Mouse (Mus musculus) neural tube, embryonic 13.5 days (tissue): ENCODE data around the gene Slc52a3. TPM values are rescaled to one million over a fixed set of nuclear protein-coding genes. Genes with fewer than 3 reads are reported as not detected.

Experiments
- ATAC-seq: fragments of 200-750 bp; cut with Nextera tagmentation; 2 replicates; pipeline ENCODE4 v1.8.0; 2017; ENCODE audit warnings: low read depth, mild to moderate bottlenecking, moderate TSS enrichment, moderate library complexity
- H3K27ac ChIP-seq: fragments of 300-500 bp; sonication (generic); replicated peaks from 2 replicates; pipeline ENCODE4 v1.5.1; 2015; ENCODE audit warnings: moderate library complexity, mild to moderate bottlenecking, inconsistent platforms
- H3K27me3 ChIP-seq: fragments of 300-500 bp; sonication (generic); 2 replicates; pipeline ENCODE4 v1.6.1; 2015; ENCODE audit warnings: mild to moderate bottlenecking, inconsistent platforms
- H3K36me3 ChIP-seq: fragments of 300-500 bp; sonication (generic); 2 replicates; pipeline ENCODE4 v1.6.1; 2015; ENCODE audit warnings: mild to moderate bottlenecking, inconsistent platforms
- H3K4me1 ChIP-seq: fragments of 300-500 bp; sonication (generic); replicated peaks from 2 replicates; pipeline ENCODE4 v1.6.1; 2015; ENCODE audit warnings: inconsistent platforms
- H3K4me2 ChIP-seq: fragments of 300-500 bp; sonication (generic); 2 replicates; pipeline ENCODE4 v1.6.1; 2015; ENCODE audit warnings: inconsistent platforms, mild to moderate bottlenecking, moderate library complexity
- H3K4me3 ChIP-seq: fragments of 300-500 bp; sonication (generic); 2 replicates; pipeline ENCODE4 v1.5.1; 2015; ENCODE audit warnings: mild to moderate bottlenecking, inconsistent platforms
- H3K9ac ChIP-seq: fragments of 300-500 bp; sonication (generic); 2 replicates; pipeline ENCODE4 v1.6.1; 2015; ENCODE audit warnings: moderate library complexity, mild to moderate bottlenecking, inconsistent platforms
- H3K9me3 ChIP-seq: fragments of 300-500 bp; sonication (generic); 2 replicates; pipeline ENCODE4 v1.6.1; 2016; ENCODE audit warnings: inconsistent platforms
- WGBS: fragments of 180-500 bp; shearing (Covaris S2); methylation state at CpG from one replicate; pipeline ENCODE4 v1.1.7; 2015; 5-methylcytosine and 5-hydroxymethylcytosine counted together
- polyA plus RNA-seq: library from polyadenylated mRNA; unstranded; fragments of >200 nt; fragmentation: Nextera tagmentation; extraction: Ambion mirVana; gene quantifications from 2 replicates; pipeline ENCODE4 v1.2.1, GENCODE M21; 2015

The Slc52a3 gene
- polyA plus RNA-seq, 1 experiment from 2014 or later = 0.99 TPM

GRCm38 (mm10) chr2:151967176-151967750 lies 29.0 kb upstream of the Slc52a3 start:
- peak overlapping the region; percentile 77 for H3K4me2 ChIP-seq
- peak overlapping the region; percentile 18 for H3K4me3 ChIP-seq
- 0 out of 2 replicates have a peak, but pooled peaks cover 11% of the 10 kb centered on the region for H3K36me3 ChIP-seq
- H3K27ac ChIP-seq = peak overlapping the region; percentile 91
- H3K4me1 ChIP-seq = peaks cover 87% of the 10 kb centered on the region
- H3K9ac ChIP-seq = peak overlapping the region; percentile 61
- no peaks in the 10 kb centered on the region for H3K9me3 ChIP-seq
- H3K27me3 ChIP-seq = no peaks in the 10 kb centered on the region
- no peak for ATAC-seq
- 10% methylated on average over 9 of the region's 9 CpGs for WGBS

DNA sequence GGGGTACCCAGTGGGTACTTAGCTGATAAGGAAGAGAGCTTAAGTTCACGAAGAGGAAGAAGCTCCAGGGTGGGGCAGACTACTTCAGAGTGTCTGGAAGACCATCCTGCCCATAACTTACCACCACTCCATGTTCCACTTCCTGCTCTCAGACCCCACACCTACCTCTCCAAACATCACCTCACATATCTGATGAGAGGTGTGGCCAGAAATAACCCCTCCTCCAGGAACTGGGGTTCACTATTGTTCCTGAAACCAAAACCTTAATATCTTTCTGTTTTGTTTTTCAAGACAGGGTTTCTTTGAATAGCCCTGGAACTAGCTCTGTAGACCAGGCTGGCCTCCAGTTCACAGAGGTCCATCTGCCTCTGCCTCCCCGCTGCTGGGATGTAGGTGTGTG lies 28.5 kb upstream of the Slc52a3 start:
- Histone ChIP-seq H3K4me3 (peak overlapping the region; percentile 18), H3K4me2 (peak overlapping the region; percentile 77), H3K9ac (peak overlapping the region; percentile 61), H3K4me1 (peaks cover 88% of the 10 kb centered on the region), H3K27ac (peak overlapping the region; percentile 91), H3K27me3 (no peaks in the 10 kb centered on the region), H3K36me3 (0 out of 2 replicates have a peak, but pooled peaks cover 11% of the 10 kb centered on the region), H3K9me3 (no peaks in the 10 kb centered on the region)
- WGBS = 73% methylated on average over 2 of the region's 2 CpGs
- no peak for ATAC-seq

GRCm38 (mm10) chr2:151968451-151968850 lies 27.9 kb upstream of the Slc52a3 start:
- Histone ChIP-seq H3K4me2 (peak overlapping the region; percentile 77), H3K9me3 (no peaks in the 10 kb centered on the region), H3K27ac (peak overlapping the region; percentile 91), H3K9ac (no peak overlapping the region), H3K4me1 (peaks cover 88% of the 10 kb centered on the region), H3K36me3 (0 out of 2 replicates have a peak, but pooled peaks cover 11% of the 10 kb centered on the region), H3K27me3 (no peaks in the 10 kb centered on the region), H3K4me3 (peak overlapping the region; percentile 48)
- WGBS = 58% methylated on average over 8 of the region's 8 CpGs
- no peak for ATAC-seq

DNA sequence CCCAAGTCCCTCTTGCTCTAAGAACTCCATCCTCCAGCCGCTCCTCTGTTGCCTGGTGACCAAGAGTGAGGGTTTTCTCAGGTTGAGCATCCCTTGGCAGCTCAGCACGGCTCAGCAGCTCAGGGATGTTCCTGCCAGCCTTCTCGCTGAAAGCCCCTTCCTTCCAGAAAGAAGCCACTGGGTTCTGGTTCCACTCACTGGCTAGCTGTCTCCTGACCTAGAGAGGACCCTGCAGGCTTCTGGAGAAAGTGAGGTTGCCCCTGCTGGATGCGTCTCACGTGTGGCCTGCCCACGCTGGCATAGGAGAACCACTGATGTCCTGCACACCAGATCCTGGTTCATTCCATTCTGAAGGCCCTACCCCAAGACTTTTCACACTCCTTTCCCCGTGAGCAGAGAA lies 27.3 kb upstream of the Slc52a3 start:
- peak overlapping the region; percentile 48 for H3K4me3 ChIP-seq
- H3K27ac ChIP-seq = peak overlapping the region; percentile 91; the same call in 1 of the 2 replicates
- 86% methylated on average over 7 of the region's 7 CpGs for WGBS

DNA sequence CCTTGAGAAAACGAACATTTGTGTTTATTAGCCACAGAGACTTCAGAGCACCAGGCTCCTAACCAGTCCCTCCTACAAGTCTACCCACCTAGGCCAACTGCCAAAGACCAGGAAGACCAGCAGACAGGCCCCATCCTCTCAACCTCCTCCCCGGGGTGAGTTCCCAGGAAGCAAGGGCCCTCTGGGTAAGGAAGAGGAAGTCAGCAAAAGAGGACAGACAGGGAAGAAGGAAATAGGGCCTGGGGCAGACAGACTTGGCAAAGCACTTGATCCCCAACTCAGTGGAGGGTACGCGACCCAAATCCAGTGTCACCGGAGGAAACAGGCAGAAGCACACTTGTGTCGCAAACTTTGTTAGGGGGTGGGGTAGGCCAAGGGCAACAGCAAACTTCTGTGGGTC lies 26.9 kb upstream of the Slc52a3 start:
- WGBS = 88% methylated on average over 6 of the region's 6 CpGs
- Histone ChIP-seq H3K9me3 (no peaks in the 10 kb centered on the region), H3K4me1 (peaks cover 88% of the 10 kb centered on the region), H3K4me2 (peak overlapping the region; percentile 77), H3K27ac (no peak overlapping the region), H3K27me3 (0 out of 2 replicates have a peak, but pooled peaks cover 3% of the 10 kb centered on the region), H3K9ac (peak overlapping the region; percentile 86), H3K36me3 (0 out of 2 replicates have a peak, but pooled peaks cover 11% of the 10 kb centered on the region), H3K4me3 (peak overlapping the region; percentile 48)
- no peak for ATAC-seq

More for the DNA sequence above, 27.3 kb upstream of the Slc52a3 start:
- Histone ChIP-seq H3K27me3 (no peaks in the 10 kb centered on the region), H3K4me1 (peaks cover 88% of the 10 kb centered on the region), H3K9me3 (no peaks in the 10 kb centered on the region), H3K36me3 (0 out of 2 replicates have a peak, but pooled peaks cover 11% of the 10 kb centered on the region), H3K4me2 (peak overlapping the region; percentile 77), H3K9ac (peak overlapping the region; percentile 41; the same call in 1 of the 2 replicates)
- no peak for ATAC-seq

- Histone ChIP-seq H3K4me3 (peak overlapping the region; percentile 48), H3K9ac (peak overlapping the region; percentile 86), H3K27ac (peak overlapping the region; percentile 93), H3K36me3 (0 out of 2 replicates have a peak, but pooled peaks cover 11% of the 10 kb centered on the region), H3K9me3 (no peaks in the 10 kb centered on the region), H3K4me1 (peaks cover 85% of the 10 kb centered on the region), H3K27me3 (0 out of 2 replicates have a peak, but pooled peaks cover 3% of the 10 kb centered on the region), H3K4me2 (peak overlapping the region; percentile 77)
- whole genome bisulfite sequencing = 45% methylated on average over 53 of the region's 53 CpGs
- ATAC-seq = peak; percentile 85
Observed at GRCm38 (mm10) chr2:151970191-151971172, 25.8 kb upstream of the Slc52a3 start.

DNA sequence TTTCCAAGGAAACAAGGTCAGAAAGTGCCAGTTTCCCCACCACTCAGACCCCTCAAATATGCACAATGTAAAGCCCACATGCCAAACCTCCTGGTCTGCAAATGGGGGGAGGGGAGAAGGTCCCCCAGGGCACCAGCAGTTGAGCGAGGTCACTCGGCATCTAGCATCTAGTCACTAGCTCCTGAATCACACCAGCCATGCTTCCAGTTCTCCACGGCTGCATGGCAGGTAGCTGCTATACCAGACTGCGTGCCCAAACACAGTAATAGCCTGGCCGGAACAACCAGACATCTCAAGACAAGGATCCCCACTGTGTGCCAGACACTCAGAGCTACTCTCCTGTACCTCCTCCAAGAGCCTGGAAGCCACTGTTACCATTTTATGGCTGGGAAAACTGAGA lies 24.6 kb upstream of the Slc52a3 start:
- 0 out of 2 replicates have a peak, but pooled peaks cover 11% of the 10 kb centered on the region for H3K36me3 ChIP-seq
- 0 out of 2 replicates have a peak overlapping the region, but pooled peaks have one; percentile 93 for H3K27ac ChIP-seq
- H3K9me3 ChIP-seq = no peaks in the 10 kb centered on the region
- H3K9ac ChIP-seq = no peak overlapping the region
- 0 out of 2 replicates have a peak, but pooled peaks cover 3% of the 10 kb centered on the region for H3K27me3 ChIP-seq
- no peak overlapping the region for H3K4me3 ChIP-seq
- no peak for ATAC-seq
- WGBS = 84% methylated on average over 5 of the region's 5 CpGs
- peaks cover 76% of the 10 kb centered on the region for H3K4me1 ChIP-seq
- no peak overlapping the region for H3K4me2 ChIP-seq

DNA sequence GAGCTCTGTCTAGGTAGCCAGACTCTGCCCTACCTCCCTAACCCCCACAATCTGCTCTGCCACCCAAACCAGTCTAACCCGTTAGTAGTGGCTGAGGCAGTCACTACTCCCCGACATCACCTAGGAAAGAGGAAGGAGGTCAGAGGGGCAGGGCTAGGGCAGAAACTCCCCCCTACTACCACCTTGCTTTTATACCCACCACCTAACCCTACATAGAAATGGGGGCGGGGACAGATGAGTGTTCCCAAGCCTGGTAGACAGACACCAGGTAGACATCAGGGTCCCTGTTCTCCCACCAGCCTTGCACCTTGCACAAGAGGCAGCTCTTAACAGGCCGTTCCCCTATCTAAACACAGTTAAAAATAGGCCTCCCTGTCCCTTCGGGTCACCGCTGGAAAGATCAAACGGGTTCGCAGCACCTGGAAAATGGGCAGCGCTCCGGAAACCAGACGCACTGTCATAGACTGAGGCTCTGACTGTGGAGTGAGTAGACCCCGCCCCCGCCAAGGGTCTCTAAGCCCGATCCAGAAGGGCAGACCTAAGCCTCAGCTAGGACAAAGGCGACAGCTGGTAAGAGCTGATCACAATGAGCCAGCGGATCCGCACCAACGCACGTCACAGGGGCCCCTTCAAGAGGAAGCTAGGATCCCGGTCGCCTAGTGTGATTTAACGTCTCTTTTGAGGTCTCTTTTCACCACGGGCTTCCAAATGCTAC lies 23.3 kb upstream of the Slc52a3 start:
- Histone ChIP-seq H3K36me3 (0 out of 2 replicates have a peak, but pooled peaks cover 11% of the 10 kb centered on the region), H3K4me3 (peak overlapping the region; percentile 28), H3K4me1 (peaks cover 75% of the 10 kb centered on the region), H3K9me3 (no peaks in the 10 kb centered on the region), H3K27me3 (0 out of 2 replicates have a peak, but pooled peaks cover 3% of the 10 kb centered on the region), H3K9ac (peak overlapping the region; percentile 56), H3K27ac (peak overlapping the region; percentile 74), H3K4me2 (peak overlapping the region; percentile 54)
- 15% methylated on average over 23 of the region's 23 CpGs for WGBS
- peak; percentile 29; the same call in 1 of the 2 replicates for ATAC-seq

DNA sequence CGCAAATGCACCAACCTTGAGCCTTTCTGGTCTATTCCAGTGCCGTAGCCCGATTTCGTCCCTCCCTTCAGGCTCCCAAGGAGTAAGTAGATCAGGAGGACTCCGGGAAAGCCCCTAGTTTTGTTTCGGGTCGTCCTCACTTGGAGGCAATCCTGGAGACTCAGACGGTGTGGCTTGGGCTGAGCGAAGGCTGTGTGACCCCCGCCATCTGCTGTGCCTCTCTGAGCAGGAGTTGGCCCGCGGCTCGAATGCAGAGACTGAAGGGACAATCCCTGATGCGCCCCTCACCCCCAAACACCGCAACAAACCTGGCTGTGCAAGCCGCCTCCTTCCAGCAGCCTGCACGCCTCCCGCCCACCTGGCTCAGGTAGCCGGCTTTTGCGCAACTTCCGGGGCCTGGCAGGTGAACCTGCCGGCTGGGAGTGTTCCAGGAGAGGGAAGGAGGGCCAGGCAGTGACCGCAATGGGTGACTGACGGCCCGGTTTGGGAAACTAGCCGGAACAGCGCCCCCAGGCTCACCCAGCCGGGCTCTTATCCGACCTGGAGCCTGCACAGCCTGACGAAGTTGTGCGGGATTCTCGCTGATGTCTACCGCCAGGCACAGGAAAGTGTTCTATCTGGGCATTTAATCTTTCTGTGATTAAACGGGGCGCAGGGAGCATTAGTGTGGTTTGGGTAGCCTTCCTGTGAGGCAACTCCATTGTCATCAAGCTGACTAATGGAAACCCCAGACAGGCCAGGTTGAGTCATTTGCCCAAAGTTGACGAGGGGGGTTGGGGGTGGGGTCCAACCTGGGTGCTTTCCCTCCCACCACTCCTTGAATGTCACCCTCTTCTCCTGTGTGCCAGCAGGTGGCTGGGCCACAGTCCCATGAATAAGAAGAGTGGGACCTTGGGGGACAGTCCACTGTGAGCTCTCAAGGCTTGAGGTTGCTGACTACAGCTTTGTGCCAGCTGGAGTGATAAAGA lies 22.4 kb upstream of the Slc52a3 start:
- ATAC-seq = no peak
- H3K27me3 ChIP-seq = 0 out of 2 replicates have a peak, but pooled peaks cover 3% of the 10 kb centered on the region
- 5% methylated on average over 36 of the region's 36 CpGs for WGBS
- H3K9ac ChIP-seq = peak overlapping the region; percentile 56
- peak overlapping the region; percentile 54 for H3K4me2 ChIP-seq
- H3K36me3 ChIP-seq = 0 out of 2 replicates have a peak, but pooled peaks cover 8% of the 10 kb centered on the region
- H3K4me1 ChIP-seq = peaks cover 75% of the 10 kb centered on the region
- no peaks in the 10 kb centered on the region for H3K9me3 ChIP-seq
- H3K4me3 ChIP-seq = peak overlapping the region; percentile 28
- peak overlapping the region; percentile 74 for H3K27ac ChIP-seq

- H3K36me3 ChIP-seq = no peaks in the 10 kb centered on the region
- no peak overlapping the region for H3K27ac ChIP-seq
- H3K9ac ChIP-seq = no peak overlapping the region
- ATAC-seq = no peak
- 85% methylated on average over 5 of the region's 5 CpGs for WGBS
- no peak overlapping the region for H3K4me3 ChIP-seq
- 0 out of 2 replicates have a peak, but pooled peaks cover 3% of the 10 kb centered on the region for H3K27me3 ChIP-seq
- no peak overlapping the region for H3K4me2 ChIP-seq
- H3K9me3 ChIP-seq = no peaks in the 10 kb centered on the region
- H3K4me1 ChIP-seq = peaks cover 72% of the 10 kb centered on the region
Observed at GRCm38 (mm10) chr2:151975295-151975694, 21.0 kb upstream of the Slc52a3 start.
